Mouse (Mus musculus): ENCODE measurements around the gene Gmppb. TPM values are rescaled to one million over a fixed set of nuclear protein-coding genes. Genes with fewer than 3 reads are reported as not detected.

Gmppb gene
- polyA plus RNA-seq, 1 experiment from 2014 or later = 21.9 TPM

GRCm38 (mm10) chr9:108032126-108032525 lies 16.9 kb upstream of the Gmppb start:
- H3K36me3 ChIP-seq = peaks cover 55% of the 10 kb centered on the region
- no peaks in the 10 kb centered on the region for H3K27me3 ChIP-seq
- WGBS = 90% methylated on average over 5 of the region's 5 CpGs

GRCm38 (mm10) chr9:108035331-108036156 lies 13.5 kb upstream of the Gmppb start:
- no peaks in the 10 kb centered on the region for H3K4me1 ChIP-seq
- H3K9me3 ChIP-seq (replicated peaks) = no peaks in the 10 kb centered on the region
- peaks cover 63% of the 10 kb centered on the region for H3K36me3 ChIP-seq
- no peak overlapping the region for H3K4me3 ChIP-seq
- no peak overlapping the region for H3K4me2 ChIP-seq (replicated peaks)
- H3K27me3 ChIP-seq = no peaks in the 10 kb centered on the region
- no peak overlapping the region for H3K9ac ChIP-seq
- 93% methylated on average over 2 of the region's 2 CpGs for WGBS
- no peak overlapping the region for H3K27ac ChIP-seq
- no peak for ATAC-seq (ENCODE audit: low FRiP score)

More at GRCm38 (mm10) chr9:108032126-108032525, 16.9 kb upstream of the Gmppb start:
- H3K27ac ChIP-seq = no peak overlapping the region
- H3K9ac ChIP-seq = no peak overlapping the region
- no peak for ATAC-seq (ENCODE audit: low FRiP score)
- no peak overlapping the region for H3K4me2 ChIP-seq (replicated peaks)
- H3K4me1 ChIP-seq = no peaks in the 10 kb centered on the region
- no peaks in the 10 kb centered on the region for H3K9me3 ChIP-seq (replicated peaks)
- H3K4me3 ChIP-seq = no peak overlapping the region

GRCm38 (mm10) chr9:108044751-108045492 lies 4.1 kb upstream of the Gmppb start:
- Histone ChIP-seq H3K9me3 (replicated peaks) (no peaks in the 10 kb centered on the region), H3K36me3 (peaks cover 61% of the 10 kb centered on the region), H3K4me3 (no peak overlapping the region), H3K4me2 (replicated peaks) (no peak overlapping the region), H3K9ac (no peak overlapping the region), H3K27ac (no peak overlapping the region), H3K4me1 (peaks cover 14% of the 10 kb centered on the region), H3K27me3 (no peaks in the 10 kb centered on the region)
- no peak for ATAC-seq (ENCODE audit: low FRiP score)
- WGBS = 94% methylated on average over 8 of the region's 8 CpGs

- 96% methylated on average over 4 of the region's 4 CpGs for WGBS
- H3K36me3 ChIP-seq = peaks cover 63% of the 10 kb centered on the region
- H3K27ac ChIP-seq = no peak overlapping the region
These were observed 2.5 kb upstream of the Gmppb start for GRCm38 (mm10) chr9:108046582-108046981.

GRCm38 (mm10) chr9:108047601-108048565 lies 1.2 kb upstream of the Gmppb start:
- WGBS = 51% methylated on average over 17 of the region's 17 CpGs
- peak overlapping the region; percentile 79; the same call in 1 of the 2 replicates for H3K9ac ChIP-seq
- no peak for ATAC-seq (ENCODE audit: low FRiP score)
- H3K4me3 ChIP-seq = peak overlapping the region; percentile 63
- no peaks in the 10 kb centered on the region for H3K9me3 ChIP-seq (replicated peaks)
- H3K4me1 ChIP-seq = peaks cover 19% of the 10 kb centered on the region
- no peaks in the 10 kb centered on the region for H3K27me3 ChIP-seq
- peaks cover 60% of the 10 kb centered on the region for H3K36me3 ChIP-seq
- H3K4me2 ChIP-seq (replicated peaks) = peak overlapping the region; percentile 94
- H3K27ac ChIP-seq = peak overlapping the region; percentile 74; the same call in 1 of the 2 replicates

More at GRCm38 (mm10) chr9:108046582-108046981, 2.5 kb upstream of the Gmppb start:
- Histone ChIP-seq H3K9me3 (replicated peaks) (no peaks in the 10 kb centered on the region), H3K27me3 (no peaks in the 10 kb centered on the region), H3K4me1 (peaks cover 19% of the 10 kb centered on the region), H3K4me2 (replicated peaks) (no peak overlapping the region), H3K9ac (no peak overlapping the region), H3K4me3 (no peak overlapping the region)
- ATAC-seq (ENCODE audit: low FRiP score) = no peak

- Histone ChIP-seq H3K4me3 (peak overlapping the region; percentile 63), H3K4me2 (replicated peaks) (peak overlapping the region; percentile 94), H3K27me3 (no peaks in the 10 kb centered on the region), H3K36me3 (peaks cover 56% of the 10 kb centered on the region), H3K9ac (peak overlapping the region; percentile 79), H3K4me1 (peaks cover 26% of the 10 kb centered on the region), H3K9me3 (replicated peaks) (no peaks in the 10 kb centered on the region), H3K27ac (peak overlapping the region; percentile 74)
- ATAC-seq (ENCODE audit: low FRiP score) = peak; percentile 57
- WGBS = 2% methylated on average over 19 of the region's 19 CpGs
These were observed 481 bp upstream of the Gmppb start for GRCm38 (mm10) chr9:108048566-108048955.

GRCm38 (mm10) chr9:108049561-108050251 lies 664 bp downstream of the Gmppb start:
- Histone ChIP-seq H3K4me1 (peaks cover 26% of the 10 kb centered on the region), H3K27ac (peak overlapping the region; percentile 70), H3K4me2 (replicated peaks) (peak overlapping the region; percentile 94), H3K9me3 (replicated peaks) (no peaks in the 10 kb centered on the region), H3K36me3 (peaks cover 64% of the 10 kb centered on the region), H3K9ac (peak overlapping the region; percentile 79), H3K4me3 (peak overlapping the region; percentile 63), H3K27me3 (no peaks in the 10 kb centered on the region)
- ATAC-seq (ENCODE audit: low FRiP score) = peak; percentile 29
- 45% methylated on average over 15 of the region's 15 CpGs for WGBS

- Histone ChIP-seq H3K27ac (no peak overlapping the region), H3K4me3 (no peak overlapping the region), H3K4me1 (peaks cover 26% of the 10 kb centered on the region), H3K36me3 (peaks cover 64% of the 10 kb centered on the region), H3K9me3 (replicated peaks) (no peaks in the 10 kb centered on the region), H3K9ac (no peak overlapping the region), H3K27me3 (no peaks in the 10 kb centered on the region), H3K4me2 (replicated peaks) (no peak overlapping the region)
- WGBS = 95% methylated on average over 15 of the region's 15 CpGs
- no peak for ATAC-seq (ENCODE audit: low FRiP score)
These were observed 2.3 kb downstream of the Gmppb start for GRCm38 (mm10) chr9:108051184-108051930.

GRCm38 (mm10) chr9:108051931-108052220 lies 2.8 kb downstream of the Gmppb start:
- no peak for ATAC-seq (ENCODE audit: low FRiP score)
- Histone ChIP-seq H3K4me2 (replicated peaks) (no peak overlapping the region), H3K27me3 (no peaks in the 10 kb centered on the region), H3K9me3 (replicated peaks) (no peaks in the 10 kb centered on the region), H3K9ac (no peak overlapping the region), H3K27ac (no peak overlapping the region), H3K4me1 (peaks cover 26% of the 10 kb centered on the region), H3K36me3 (peaks cover 64% of the 10 kb centered on the region), H3K4me3 (no peak overlapping the region)
- WGBS = 87% methylated on average over 4 of the region's 4 CpGs

- Histone ChIP-seq H3K9me3 (replicated peaks) (no peaks in the 10 kb centered on the region), H3K36me3 (peaks cover 64% of the 10 kb centered on the region), H3K4me1 (peaks cover 26% of the 10 kb centered on the region), H3K27ac (no peak overlapping the region), H3K4me3 (no peak overlapping the region), H3K4me2 (replicated peaks) (no peak overlapping the region), H3K9ac (no peak overlapping the region), H3K27me3 (no peaks in the 10 kb centered on the region)
- no peak for ATAC-seq (ENCODE audit: low FRiP score)
- WGBS = 73% methylated on average over 7 of the region's 7 CpGs
These were observed 3.4 kb downstream of the Gmppb start for GRCm38 (mm10) chr9:108052411-108052810.

Data from hindbrain, embryonic 12.5 days (tissue).